Mouse (Mus musculus) liver, adult 2 months (tissue): Measurements from ENCODE around the gene Smad1.

Experiments used
- CTCF ChIP-seq: fragments of 200-500 bp; IDR thresholded peaks from 2 replicates; pipeline ENCODE4 v1.5.1; 2011; ENCODE audit warnings: low read depth, low read length, control low read depth
- POLR2A ChIP-seq: fragments of 200-500 bp; IDR thresholded peaks from 2 replicates; pipeline ENCODE4 v1.6.1; 2011; ENCODE audit warnings: low read length, control low read depth; ENCODE audit not compliant: insufficient read depth; ENCODE audit errors: extremely low read depth

DNA sequence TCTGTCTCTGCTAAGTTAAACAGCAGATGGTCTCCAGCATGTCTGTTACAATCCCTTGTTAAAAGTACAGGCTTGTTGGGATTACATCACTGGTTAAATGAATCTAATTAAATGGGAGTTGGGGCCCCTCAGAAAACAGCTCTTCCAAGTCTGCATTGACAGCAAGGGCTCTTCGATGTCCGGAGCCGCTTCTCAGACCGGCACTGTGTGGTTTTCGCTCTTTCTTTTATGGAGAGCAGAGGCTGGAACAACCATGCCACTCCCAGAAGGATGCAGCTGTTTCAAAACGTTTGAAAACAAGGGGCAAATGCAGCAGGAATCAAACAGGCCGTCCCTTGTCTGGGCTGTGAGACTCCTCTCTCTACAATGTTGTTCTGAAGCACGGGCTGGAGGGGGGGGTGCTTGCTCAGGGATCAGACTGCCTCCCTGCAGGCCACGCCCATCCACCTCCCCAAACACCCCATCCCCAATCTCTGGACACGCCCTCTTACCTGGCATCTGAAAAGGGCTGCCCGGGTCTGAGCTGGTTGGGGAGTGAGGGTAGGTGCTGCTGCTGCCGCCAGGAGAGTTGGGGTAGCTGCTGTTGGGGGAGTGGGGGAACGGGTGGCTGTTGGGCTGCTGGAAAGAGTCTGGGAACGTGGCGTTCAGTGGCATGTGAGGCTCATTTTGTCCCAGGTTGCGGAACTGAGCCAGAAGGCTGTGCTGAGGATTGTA is 43.4 kb downstream of the Smad1 start:
- no peak for TF ChIP-seq CTCF
- TF ChIP-seq POLR2A, result no peak
